Mouse (Mus musculus): ENCODE results near the gene Cwh43. TPM values are rescaled to one million over a fixed set of nuclear protein-coding genes. Genes with fewer than 3 reads are reported as not detected.

Cwh43 gene
- polyA plus RNA-seq, 2 experiments = not detected

DNA sequence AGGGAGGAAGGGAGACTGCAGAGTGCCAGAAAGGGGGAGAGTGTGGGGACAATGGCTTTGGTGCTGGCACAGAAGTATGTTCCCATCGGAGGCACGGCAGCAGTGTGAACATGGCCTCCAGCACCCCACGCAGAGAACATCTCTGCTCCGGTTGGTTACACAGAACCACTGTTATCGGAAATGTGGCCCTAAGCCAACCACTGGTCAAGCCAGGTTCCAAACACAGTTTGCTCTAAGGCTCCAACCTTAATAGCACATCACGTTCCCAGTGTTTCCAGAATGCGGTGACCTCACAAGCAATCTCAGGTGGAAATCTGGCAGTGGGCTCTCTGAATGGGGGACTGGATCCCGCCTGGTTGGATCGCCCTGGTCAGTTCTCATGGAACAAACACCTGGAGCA lies 12.8 kb upstream of the Cwh43 start:
- no peak overlapping the region for H3K27ac ChIP-seq
- no peak for TF ChIP-seq EP300 (IDR thresholded peaks at IDR 0.05; ENCODE audit: low read depth)
- TF ChIP-seq CTCF (IDR thresholded peaks at IDR 0.05; ENCODE audit: low read depth) = no peak
- no peak overlapping the region for H3K9ac ChIP-seq (replicated peaks)
- DNase-seq (ENCODE audit: low read depth in 3 of 3, low spot score in 3 of 3) (no peak), ATAC-seq (ENCODE audit: insufficient read depth) (no peak)
- H3K9me3 ChIP-seq (ENCODE audit: control insufficient read depth, low read length) = no peaks in the 10 kb centered on the region
- H3K4me2 ChIP-seq (ENCODE audit: low read depth) = no peak overlapping the region
- H3K27me3 ChIP-seq (ENCODE audit: control insufficient read depth, insufficient read depth, low read length) = no peaks in the 10 kb centered on the region
- WGBS (ENCODE audit: insufficient replicate concordance) = 76% methylated on average over 9 of the region's 9 CpGs
- H3K4me3 ChIP-seq (ENCODE audit: insufficient read depth in 1 of 2, low read depth in 2 of 2, low read length in 2 of 2) = no peak overlapping the region
- no peaks in the 10 kb centered on the region for H3K36me3 ChIP-seq (replicated peaks; ENCODE audit: control insufficient read depth, insufficient read depth, low read depth)
- no peaks in the 10 kb centered on the region for H3K4me1 ChIP-seq (replicated peaks; ENCODE audit: control insufficient read depth in 2 of 2, insufficient read depth in 2 of 2, low read length in 1 of 2)

DNA sequence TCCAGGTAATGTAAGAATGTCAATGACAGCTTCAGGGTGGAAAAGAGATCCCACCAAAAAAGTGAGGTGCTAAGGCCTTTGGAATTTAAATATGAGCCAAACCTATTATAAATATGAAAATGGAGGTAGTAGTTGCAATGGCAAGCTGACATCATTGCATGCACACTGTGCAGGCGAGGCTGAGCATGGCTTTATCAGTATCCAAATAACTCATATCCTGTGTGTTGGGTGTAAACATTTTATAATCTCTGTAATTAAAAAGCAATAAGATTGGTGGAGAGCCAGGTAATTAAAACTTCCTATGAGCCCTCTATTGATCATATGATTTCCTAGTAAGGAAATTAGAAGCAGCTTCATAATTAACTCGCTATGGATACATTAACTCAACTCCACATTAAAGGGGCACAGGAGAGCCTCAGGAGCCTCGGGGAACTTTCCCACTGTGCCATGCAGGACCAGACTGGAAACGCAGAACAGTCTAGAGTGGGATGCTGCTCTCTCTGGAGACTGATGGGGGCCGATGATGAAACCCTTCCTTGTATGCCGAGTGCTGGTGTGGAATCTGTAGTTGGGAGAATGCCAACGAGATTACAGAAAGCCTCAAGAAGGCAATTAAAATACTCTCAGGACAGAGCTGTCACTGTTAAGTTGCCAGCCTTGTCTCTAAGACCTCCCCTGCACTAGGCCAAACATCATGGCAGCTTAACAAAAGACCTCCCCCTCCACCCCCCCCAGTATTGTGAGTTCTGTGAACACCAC lies 5.9 kb upstream of the Cwh43 start:
- no peaks in the 10 kb centered on the region for H3K9me3 ChIP-seq (ENCODE audit: control insufficient read depth, low read length)
- H3K4me1 ChIP-seq (replicated peaks; ENCODE audit: control insufficient read depth in 2 of 2, insufficient read depth in 2 of 2, low read length in 1 of 2) = no peaks in the 10 kb centered on the region
- no peak overlapping the region for H3K9ac ChIP-seq (replicated peaks)
- ATAC-seq (ENCODE audit: insufficient read depth) (no peak), DNase-seq (ENCODE audit: low read depth in 3 of 3, low spot score in 3 of 3) (no peak)
- no peak overlapping the region for H3K27ac ChIP-seq
- no peaks in the 10 kb centered on the region; the same call in 1 of the 2 replicates for H3K27me3 ChIP-seq (ENCODE audit: control insufficient read depth, insufficient read depth, low read length)
- WGBS (ENCODE audit: insufficient replicate concordance) = 42% methylated on average over 7 of the region's 7 CpGs
- no peak overlapping the region for H3K4me2 ChIP-seq (ENCODE audit: low read depth)
- no peak for TF ChIP-seq CTCF (IDR thresholded peaks at IDR 0.05; ENCODE audit: low read depth)
- TF ChIP-seq EP300 (IDR thresholded peaks at IDR 0.05; ENCODE audit: low read depth) = no peak
- H3K4me3 ChIP-seq (ENCODE audit: insufficient read depth in 1 of 2, low read depth in 2 of 2, low read length in 2 of 2) = no peak overlapping the region
- H3K36me3 ChIP-seq (replicated peaks; ENCODE audit: control insufficient read depth, insufficient read depth, low read depth) = no peaks in the 10 kb centered on the region

DNA sequence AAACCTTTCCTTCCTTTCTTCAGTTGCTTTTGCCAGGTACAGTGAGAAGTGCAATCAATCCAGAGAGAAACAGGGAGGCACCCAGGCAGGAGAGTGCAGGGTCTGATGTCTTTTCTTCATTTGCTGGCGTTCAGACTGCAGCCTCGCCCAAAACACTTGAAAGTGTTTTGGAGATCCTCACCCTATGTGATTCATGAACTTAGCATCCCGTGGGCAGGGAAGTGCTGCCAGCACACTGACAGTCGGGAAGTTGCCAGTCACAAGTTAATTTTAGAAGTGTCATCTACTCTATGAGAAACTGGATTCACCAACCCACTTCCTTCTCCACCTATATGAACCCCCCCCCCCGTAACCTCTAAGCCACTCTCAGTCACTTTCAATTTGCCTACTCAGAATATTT lies 4.5 kb upstream of the Cwh43 start:
- DNase-seq (ENCODE audit: low read depth in 3 of 3, low spot score in 3 of 3) (no peak), ATAC-seq (ENCODE audit: insufficient read depth) (no peak)
- 35% methylated on average over 5 of the region's 5 CpGs for WGBS (ENCODE audit: insufficient replicate concordance)
- H3K27me3 ChIP-seq (ENCODE audit: control insufficient read depth, insufficient read depth, low read length) = peaks cover 9% of the 10 kb centered on the region
- no peaks in the 10 kb centered on the region for H3K4me1 ChIP-seq (replicated peaks; ENCODE audit: control insufficient read depth in 2 of 2, insufficient read depth in 2 of 2, low read length in 1 of 2)
- TF ChIP-seq EP300 (IDR thresholded peaks at IDR 0.05; ENCODE audit: low read depth) = no peak
- no peak for TF ChIP-seq CTCF (IDR thresholded peaks at IDR 0.05; ENCODE audit: low read depth)
- H3K9me3 ChIP-seq (ENCODE audit: control insufficient read depth, low read length) = no peaks in the 10 kb centered on the region
- H3K9ac ChIP-seq (replicated peaks) = no peak overlapping the region
- H3K27ac ChIP-seq = no peak overlapping the region
- H3K36me3 ChIP-seq (replicated peaks; ENCODE audit: control insufficient read depth, insufficient read depth, low read depth) = no peaks in the 10 kb centered on the region
- H3K4me3 ChIP-seq (ENCODE audit: insufficient read depth in 1 of 2, low read depth in 2 of 2, low read length in 2 of 2) = no peak overlapping the region
- no peak overlapping the region for H3K4me2 ChIP-seq (ENCODE audit: low read depth)

DNA sequence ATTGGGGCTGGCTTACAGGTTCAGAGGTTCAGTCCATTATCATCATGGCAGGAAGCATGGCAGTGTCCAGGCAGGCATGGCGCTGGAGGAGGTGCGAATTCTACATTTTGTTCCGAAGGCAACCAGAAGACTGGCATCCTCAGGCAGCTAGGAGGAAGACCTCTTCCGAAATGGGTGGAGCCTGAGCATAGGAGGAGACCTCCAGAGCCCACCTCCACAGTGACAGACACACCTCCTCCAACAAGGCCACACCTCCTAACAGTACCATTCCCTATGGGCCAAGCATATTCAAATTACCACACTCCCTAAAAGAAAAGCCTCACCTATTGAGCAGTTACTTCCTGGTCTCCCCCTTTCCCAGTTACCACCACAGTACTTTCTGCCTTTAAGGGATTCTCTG lies 3.0 kb upstream of the Cwh43 start:
- 72% methylated on average over 4 of the region's 4 CpGs for WGBS (ENCODE audit: insufficient replicate concordance)
- no peak for TF ChIP-seq EP300 (IDR thresholded peaks at IDR 0.05; ENCODE audit: low read depth)
- no peak for TF ChIP-seq CTCF (IDR thresholded peaks at IDR 0.05; ENCODE audit: low read depth)
- Histone ChIP-seq H3K36me3 (replicated peaks; ENCODE audit: control insufficient read depth, insufficient read depth, low read depth) (no peaks in the 10 kb centered on the region), H3K4me2 (ENCODE audit: low read depth) (no peak overlapping the region), H3K9ac (replicated peaks) (no peak overlapping the region), H3K4me3 (ENCODE audit: insufficient read depth in 1 of 2, low read depth in 2 of 2, low read length in 2 of 2) (no peak overlapping the region), H3K27me3 (ENCODE audit: control insufficient read depth, insufficient read depth, low read length) (peaks cover 21% of the 10 kb centered on the region), H3K27ac (no peak overlapping the region), H3K4me1 (replicated peaks; ENCODE audit: control insufficient read depth in 2 of 2, insufficient read depth in 2 of 2, low read length in 1 of 2) (no peaks in the 10 kb centered on the region), H3K9me3 (ENCODE audit: control insufficient read depth, low read length) (no peaks in the 10 kb centered on the region)
- DNase-seq (ENCODE audit: low read depth in 3 of 3, low spot score in 3 of 3) (no peak), ATAC-seq (ENCODE audit: insufficient read depth) (no peak)

DNA sequence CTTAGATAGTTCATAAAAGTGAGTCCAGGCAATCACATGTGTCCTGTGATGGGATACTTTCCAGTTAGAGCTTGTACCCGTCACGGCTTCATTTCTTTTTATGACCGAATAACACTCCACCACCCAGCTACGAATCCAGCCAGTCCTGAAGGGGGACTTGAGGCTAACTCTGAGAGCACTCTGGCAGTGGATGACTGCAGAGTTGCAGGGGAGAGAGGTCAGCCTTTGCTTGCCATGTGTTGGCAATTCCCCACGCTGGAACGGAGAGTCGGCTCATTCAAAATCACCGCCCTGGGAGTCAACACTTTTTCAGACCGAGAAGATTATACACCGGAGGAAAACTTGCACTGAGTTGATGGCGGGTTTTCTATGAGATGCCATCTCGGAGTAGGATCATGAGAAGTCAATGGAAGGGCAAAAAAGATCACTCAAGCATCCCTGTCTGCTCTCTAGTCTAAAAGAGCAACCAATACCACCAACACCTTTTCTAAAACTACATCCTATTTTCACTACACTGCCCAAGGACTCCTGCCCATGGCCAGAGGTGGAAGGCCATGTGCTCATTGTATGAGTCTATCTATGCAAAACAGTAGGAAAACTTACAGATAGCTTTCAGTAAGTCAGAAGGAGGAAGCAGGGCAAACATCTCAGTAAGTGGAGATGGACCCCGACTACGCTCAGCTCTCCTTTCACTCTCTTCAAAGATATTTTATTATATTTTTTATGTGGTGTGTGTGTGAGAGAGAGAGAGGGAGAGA lies 2.4 kb upstream of the Cwh43 start:
- no peak for TF ChIP-seq EP300 (IDR thresholded peaks at IDR 0.05; ENCODE audit: low read depth)
- DNase-seq (ENCODE audit: low read depth in 3 of 3, low spot score in 3 of 3) (no peak), ATAC-seq (ENCODE audit: insufficient read depth) (no peak)
- Histone ChIP-seq H3K36me3 (replicated peaks; ENCODE audit: control insufficient read depth, insufficient read depth, low read depth) (no peaks in the 10 kb centered on the region), H3K27ac (no peak overlapping the region), H3K4me3 (ENCODE audit: insufficient read depth in 1 of 2, low read depth in 2 of 2, low read length in 2 of 2) (no peak overlapping the region), H3K4me1 (replicated peaks; ENCODE audit: control insufficient read depth in 2 of 2, insufficient read depth in 2 of 2, low read length in 1 of 2) (no peaks in the 10 kb centered on the region), H3K4me2 (ENCODE audit: low read depth) (no peak overlapping the region), H3K9me3 (ENCODE audit: control insufficient read depth, low read length) (no peaks in the 10 kb centered on the region), H3K27me3 (ENCODE audit: control insufficient read depth, insufficient read depth, low read length) (peaks cover 21% of the 10 kb centered on the region), H3K9ac (replicated peaks) (no peak overlapping the region)
- WGBS (ENCODE audit: insufficient replicate concordance) = 76% methylated on average over 14 of the region's 14 CpGs
